Mouse (Mus musculus): ENCODE results near the gene Cd109.
A peak's percentile ranks its signal among the peaks of the same experiment; 100 is the strongest.

Gene Cd109

GRCm38 (mm10) chr9:78641386-78641785 lies 26.0 kb downstream of the Cd109 start:
- no peak for DNase-seq (ENCODE audit: inconsistent age in 2 of 2, low spot score in 1 of 2)

GRCm38 (mm10) chr9:78646008-78646777 lies 30.8 kb downstream of the Cd109 start:
- peak; percentile 19 to 75 for DNase-seq (ENCODE audit: inconsistent age in 2 of 2, low spot score in 1 of 2)

- peak; percentile 44 to 77 for DNase-seq (ENCODE audit: inconsistent age in 2 of 2, low spot score in 1 of 2)
Observed at GRCm38 (mm10) chr9:78648641-78649040, 33.3 kb downstream of the Cd109 start.

- DNase-seq (ENCODE audit: inconsistent age in 2 of 2, low spot score in 1 of 2), result no peak
Observed at GRCm38 (mm10) chr9:78649398-78649797, 34.1 kb downstream of the Cd109 start.

GRCm38 (mm10) chr9:78657564-78657963 lies 42.2 kb downstream of the Cd109 start:
- no peak for DNase-seq (ENCODE audit: inconsistent age in 2 of 2, low spot score in 1 of 2)

- DNase-seq (ENCODE audit: inconsistent age in 2 of 2, low spot score in 1 of 2), result no peak
Observed at GRCm38 (mm10) chr9:78671446-78671985, 56.2 kb downstream of the Cd109 start.

GRCm38 (mm10) chr9:78700691-78701090 lies 85.3 kb downstream of the Cd109 start:
- peak; percentile 40 to 84 for DNase-seq (ENCODE audit: inconsistent age in 2 of 2, low spot score in 1 of 2)

- DNase-seq (ENCODE audit: inconsistent age in 2 of 2, low spot score in 1 of 2), result no peak
Observed at GRCm38 (mm10) chr9:78702509-78703239, 87.3 kb downstream of the Cd109 start.

GRCm38 (mm10) chr9:78720888-78721798 lies 105.8 kb downstream of the Cd109 start:
- DNase-seq (ENCODE audit: inconsistent age in 2 of 2, low spot score in 1 of 2), result no peak

- no peak for DNase-seq (ENCODE audit: inconsistent age in 2 of 2, low spot score in 1 of 2)
Observed at GRCm38 (mm10) chr9:78731931-78732330, 116.6 kb downstream of the Cd109 start.

- no peak for DNase-seq (ENCODE audit: inconsistent age in 2 of 2, low spot score in 1 of 2)
Observed at GRCm38 (mm10) chr9:78735519-78735918, 120.2 kb downstream of the Cd109 start.

- DNase-seq (ENCODE audit: inconsistent age in 2 of 2, low spot score in 1 of 2), result no peak
Observed at GRCm38 (mm10) chr9:78742012-78742411, 126.7 kb downstream of the Cd109 start.

- peak in 1 of 2 experiments; percentile 21 for DNase-seq (ENCODE audit: inconsistent age in 2 of 2, low spot score in 1 of 2)
Observed at GRCm38 (mm10) chr9:78750246-78750645, 134.9 kb downstream of the Cd109 start.
